Mouse (Mus musculus): Measurements from ENCODE around the gene Ldb2.

The Ldb2 gene

GRCm38 (mm10) chr5:44734131-44734723 is 65.3 kb downstream of the Ldb2 start:
- TF ChIP-seq GATA4 (IDR thresholded peaks at IDR 0.05; ENCODE audit: insufficient replicate concordance, low read length), result no peak

- no peak for TF ChIP-seq GATA4 (IDR thresholded peaks at IDR 0.05; ENCODE audit: insufficient replicate concordance, low read length)
These were observed 69.7 kb downstream of the Ldb2 start for GRCm38 (mm10) chr5:44729646-44730310.

- TF ChIP-seq GATA4 (IDR thresholded peaks at IDR 0.05; ENCODE audit: insufficient replicate concordance, low read length), result no peak
These were observed 71.5 kb downstream of the Ldb2 start for GRCm38 (mm10) chr5:44727995-44728394.

- no peak for TF ChIP-seq GATA4 (IDR thresholded peaks at IDR 0.05; ENCODE audit: insufficient replicate concordance, low read length)
These were observed 72.7 kb downstream of the Ldb2 start for GRCm38 (mm10) chr5:44726546-44727476.

- TF ChIP-seq GATA4 (IDR thresholded peaks at IDR 0.05; ENCODE audit: insufficient replicate concordance, low read length), result no peak
These were observed 74.0 kb downstream of the Ldb2 start for GRCm38 (mm10) chr5:44725501-44725900.

GRCm38 (mm10) chr5:44719872-44720271 is 79.6 kb downstream of the Ldb2 start:
- TF ChIP-seq GATA4 (IDR thresholded peaks at IDR 0.05; ENCODE audit: insufficient replicate concordance, low read length), result no peak

- TF ChIP-seq GATA4 (IDR thresholded peaks at IDR 0.05; ENCODE audit: insufficient replicate concordance, low read length), result no peak
These were observed 85.0 kb downstream of the Ldb2 start for GRCm38 (mm10) chr5:44714508-44714907.

- no peak for TF ChIP-seq GATA4 (IDR thresholded peaks at IDR 0.05; ENCODE audit: insufficient replicate concordance, low read length)
These were observed 86.2 kb downstream of the Ldb2 start for GRCm38 (mm10) chr5:44713181-44713789.

GRCm38 (mm10) chr5:44711211-44711610 is 88.3 kb downstream of the Ldb2 start:
- no peak for TF ChIP-seq GATA4 (IDR thresholded peaks at IDR 0.05; ENCODE audit: insufficient replicate concordance, low read length)

- TF ChIP-seq GATA4 (IDR thresholded peaks at IDR 0.05; ENCODE audit: insufficient replicate concordance, low read length), result no peak
These were observed 89.2 kb downstream of the Ldb2 start for GRCm38 (mm10) chr5:44710132-44710871.

GRCm38 (mm10) chr5:44709276-44709675 is 90.2 kb downstream of the Ldb2 start:
- no peak for TF ChIP-seq GATA4 (IDR thresholded peaks at IDR 0.05; ENCODE audit: insufficient replicate concordance, low read length)

- no peak for TF ChIP-seq GATA4 (IDR thresholded peaks at IDR 0.05; ENCODE audit: insufficient replicate concordance, low read length)
These were observed 91.5 kb downstream of the Ldb2 start for GRCm38 (mm10) chr5:44707946-44708345.

- peak; percentile 14; the same call in 1 of the 2 replicates for TF ChIP-seq GATA4 (IDR thresholded peaks at IDR 0.05; ENCODE audit: insufficient replicate concordance, low read length)
These were observed 92.3 kb downstream of the Ldb2 start for GRCm38 (mm10) chr5:44706997-44707698.

- no peak for TF ChIP-seq GATA4 (IDR thresholded peaks at IDR 0.05; ENCODE audit: insufficient replicate concordance, low read length)
These were observed 101.5 kb downstream of the Ldb2 start for GRCm38 (mm10) chr5:44697993-44698392.

All from liver, adult (tissue).